Mouse (Mus musculus): ENCODE data around the gene Tm9sf4. TPM values are rescaled to one million over a fixed set of nuclear protein-coding genes. Genes with fewer than 3 reads are reported as not detected.

Gene Tm9sf4
- total and polyA plus RNA-seq, 2 experiments from 2014 or later, result 61.9 to 84.2 TPM

GRCm38 (mm10) chr2:153194255-153194654, 33.2 kb downstream of the Tm9sf4 start:
- Histone ChIP-seq H3K4me3 (ENCODE audit: low read depth, low read length) (no peak overlapping the region), H3K4me1 (ENCODE audit: insufficient read depth, low read length) (no peaks in the 10 kb centered on the region), H3K27me3 (ENCODE audit: insufficient read depth, low read length) (no peaks in the 10 kb centered on the region), H3K36me3 (ENCODE audit: insufficient read depth, low read length) (peaks cover 68% of the 10 kb centered on the region), H3K9ac (replicated peaks; ENCODE audit: low read length, poor library complexity, severe bottlenecking) (no peak overlapping the region), H3K9me3 (ENCODE audit: low read length) (no peaks in the 10 kb centered on the region), H3K27ac (ENCODE audit: low read depth, low read length) (no peak overlapping the region), H3K4me2 (ENCODE audit: low read depth, low read length, poor library complexity, severe bottlenecking) (no peak overlapping the region)
- no peak for TF ChIP-seq CTCF (IDR thresholded peaks at IDR 0.05)
- DNase-seq (ENCODE audit: low spot score) (no peak), ATAC-seq (ENCODE audit: low FRiP score) (no peak)
- WGBS, result 98% methylated on average over 3 of the region's 3 CpGs

- DNase-seq (ENCODE audit: low spot score), result no peak
- no peak for TF ChIP-seq CTCF (IDR thresholded peaks at IDR 0.05)
- Histone ChIP-seq H3K4me2 (ENCODE audit: low read depth, low read length, poor library complexity, severe bottlenecking) (no peak overlapping the region), H3K4me3 (ENCODE audit: low read depth, low read length) (no peak overlapping the region), H3K4me1 (ENCODE audit: insufficient read depth, low read length) (no peaks in the 10 kb centered on the region), H3K9ac (replicated peaks; ENCODE audit: low read length, poor library complexity, severe bottlenecking) (no peak overlapping the region), H3K36me3 (ENCODE audit: insufficient read depth, low read length) (peaks cover 47% of the 10 kb centered on the region), H3K27me3 (ENCODE audit: insufficient read depth, low read length) (no peaks in the 10 kb centered on the region), H3K27ac (ENCODE audit: low read depth, low read length) (no peak overlapping the region), H3K9me3 (ENCODE audit: low read length) (no peaks in the 10 kb centered on the region)
- WGBS, result 84% methylated on average over 5 of the region's 5 CpGs
- ATAC-seq (ENCODE audit: low FRiP score), result no peak
These were observed 37.4 kb downstream of the Tm9sf4 start for GRCm38 (mm10) chr2:153198485-153198884.

GRCm38 (mm10) chr2:153199114-153199513, 38.0 kb downstream of the Tm9sf4 start:
- no peak for ATAC-seq (ENCODE audit: low FRiP score)
- H3K4me3 ChIP-seq (ENCODE audit: low read depth, low read length), result no peak overlapping the region
- no peak for TF ChIP-seq CTCF (IDR thresholded peaks at IDR 0.05)
- no peaks in the 10 kb centered on the region for H3K27me3 ChIP-seq (ENCODE audit: insufficient read depth, low read length)
- DNase-seq (ENCODE audit: low spot score), result no peak
- no peak overlapping the region for H3K27ac ChIP-seq (ENCODE audit: low read depth, low read length)
- H3K4me2 ChIP-seq (ENCODE audit: low read depth, low read length, poor library complexity, severe bottlenecking), result no peak overlapping the region
- peaks cover 51% of the 10 kb centered on the region for H3K36me3 ChIP-seq (ENCODE audit: insufficient read depth, low read length)
- H3K9me3 ChIP-seq (ENCODE audit: low read length), result no peaks in the 10 kb centered on the region
- no peaks in the 10 kb centered on the region for H3K4me1 ChIP-seq (ENCODE audit: insufficient read depth, low read length)
- H3K9ac ChIP-seq (replicated peaks; ENCODE audit: low read length, poor library complexity, severe bottlenecking), result no peak overlapping the region
- WGBS, result 99% methylated on average over 2 of the region's 2 CpGs

- ATAC-seq (ENCODE audit: low FRiP score) (no peak), DNase-seq (ENCODE audit: low spot score) (no peak)
- Histone ChIP-seq H3K4me3 (ENCODE audit: low read depth, low read length) (no peak overlapping the region), H3K4me1 (ENCODE audit: insufficient read depth, low read length) (no peaks in the 10 kb centered on the region), H3K4me2 (ENCODE audit: low read depth, low read length, poor library complexity, severe bottlenecking) (no peak overlapping the region), H3K9me3 (ENCODE audit: low read length) (no peaks in the 10 kb centered on the region), H3K27ac (ENCODE audit: low read depth, low read length) (no peak overlapping the region), H3K27me3 (ENCODE audit: insufficient read depth, low read length) (no peaks in the 10 kb centered on the region), H3K36me3 (ENCODE audit: insufficient read depth, low read length) (peaks cover 57% of the 10 kb centered on the region), H3K9ac (replicated peaks; ENCODE audit: low read length, poor library complexity, severe bottlenecking) (no peak overlapping the region)
- no peak for TF ChIP-seq CTCF (IDR thresholded peaks at IDR 0.05)
- 57% methylated on average over 1 of the region's 1 CpGs for WGBS
These were observed 41.7 kb downstream of the Tm9sf4 start for GRCm38 (mm10) chr2:153202766-153203165.

GRCm38 (mm10) chr2:153208149-153208548, 47.0 kb downstream of the Tm9sf4 start:
- Histone ChIP-seq H3K27me3 (ENCODE audit: insufficient read depth, low read length) (no peaks in the 10 kb centered on the region), H3K9ac (replicated peaks; ENCODE audit: low read length, poor library complexity, severe bottlenecking) (no peak overlapping the region), H3K36me3 (ENCODE audit: insufficient read depth, low read length) (peaks cover 53% of the 10 kb centered on the region), H3K27ac (ENCODE audit: low read depth, low read length) (no peak overlapping the region), H3K4me2 (ENCODE audit: low read depth, low read length, poor library complexity, severe bottlenecking) (no peak overlapping the region), H3K4me3 (ENCODE audit: low read depth, low read length) (no peak overlapping the region), H3K9me3 (ENCODE audit: low read length) (no peaks in the 10 kb centered on the region), H3K4me1 (ENCODE audit: insufficient read depth, low read length) (no peaks in the 10 kb centered on the region)
- DNase-seq (ENCODE audit: low spot score) (no peak), ATAC-seq (ENCODE audit: low FRiP score) (no peak)
- WGBS, result 95% methylated on average over 2 of the region's 2 CpGs
- TF ChIP-seq CTCF (IDR thresholded peaks at IDR 0.05), result no peak

- ATAC-seq (ENCODE audit: low FRiP score), result no peak
These were observed 48.2 kb downstream of the Tm9sf4 start for GRCm38 (mm10) chr2:153209286-153209685.

More at GRCm38 (mm10) chr2:153209286-153209685, 48.2 kb downstream of the Tm9sf4 start:
- Histone ChIP-seq H3K4me2 (ENCODE audit: low read depth, low read length, poor library complexity, severe bottlenecking) (no peak overlapping the region), H3K27me3 (ENCODE audit: insufficient read depth, low read length) (no peaks in the 10 kb centered on the region), H3K27ac (ENCODE audit: low read depth, low read length) (no peak overlapping the region), H3K4me3 (ENCODE audit: low read depth, low read length) (no peak overlapping the region), H3K9ac (replicated peaks; ENCODE audit: low read length, poor library complexity, severe bottlenecking) (no peak overlapping the region), H3K4me1 (ENCODE audit: insufficient read depth, low read length) (no peaks in the 10 kb centered on the region), H3K36me3 (ENCODE audit: insufficient read depth, low read length) (peaks cover 45% of the 10 kb centered on the region), H3K9me3 (ENCODE audit: low read length) (no peaks in the 10 kb centered on the region)
- DNase-seq (ENCODE audit: low spot score), result no peak
- WGBS, result 95% methylated on average over 5 of the region's 5 CpGs
- TF ChIP-seq CTCF (IDR thresholded peaks at IDR 0.05), result no peak

Measured in midbrain, postnatal 0 days (tissue).